Mouse (Mus musculus): ENCODE measurements around the gene Phrf1. TPM values are rescaled to one million over a fixed set of nuclear protein-coding genes. Genes with fewer than 3 reads are reported as not detected.

The Phrf1 gene
- polyA plus RNA-seq, 1 experiment from 2014 or later, result 77.1 TPM

DNA sequence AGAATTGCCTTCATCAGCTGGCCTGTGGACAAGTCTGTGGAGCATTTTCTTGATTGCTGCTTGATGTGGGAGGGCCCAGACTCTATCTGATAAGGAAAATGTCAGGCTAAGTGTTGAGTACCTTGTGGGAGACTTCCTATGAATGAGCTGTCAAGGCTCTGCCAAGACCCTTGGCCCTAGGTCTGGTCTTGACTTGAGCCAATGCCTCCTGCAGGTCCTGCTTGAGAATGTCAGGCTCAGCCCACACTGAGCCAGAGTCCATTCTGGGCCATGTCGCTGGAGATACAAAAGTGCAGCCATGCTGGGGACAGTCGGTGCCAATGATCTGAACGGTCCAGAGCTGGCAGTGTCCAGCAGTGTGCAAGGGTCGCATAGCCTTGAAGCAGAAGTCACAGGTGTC lies 54.2 kb downstream of the Phrf1 start:
- Histone ChIP-seq H3K4me2 (no peak overlapping the region), H3K9me3 (no peaks in the 10 kb centered on the region), H3K4me1 (replicated peaks) (peaks cover 13% of the 10 kb centered on the region), H3K36me3 (no peaks in the 10 kb centered on the region), H3K27me3 (peaks cover 25% of the 10 kb centered on the region), H3K9ac (no peak overlapping the region), H3K4me3 (no peak overlapping the region), H3K27ac (no peak overlapping the region)
- ATAC-seq (ENCODE audit: low FRiP score), result no peak
- 84% methylated on average over 4 of the region's 4 CpGs for WGBS

- no peak overlapping the region for H3K4me3 ChIP-seq
- no peak overlapping the region for H3K9ac ChIP-seq
- peaks cover 17% of the 10 kb centered on the region for H3K4me1 ChIP-seq (replicated peaks)
- H3K9me3 ChIP-seq, result no peaks in the 10 kb centered on the region
- 87% methylated on average over 3 of the region's 3 CpGs for WGBS
- no peak overlapping the region for H3K4me2 ChIP-seq
- no peak for ATAC-seq (ENCODE audit: low FRiP score)
- no peaks in the 10 kb centered on the region for H3K36me3 ChIP-seq
- no peak overlapping the region for H3K27ac ChIP-seq
- H3K27me3 ChIP-seq, result peaks cover 42% of the 10 kb centered on the region
Observed at GRCm38 (mm10) chr7:141288042-141288441, 59.5 kb downstream of the Phrf1 start.

- Histone ChIP-seq H3K4me3 (peak within 1 kb of the TSS; percentile 54), H3K36me3 (peaks cover 8% of the 10 kb centered on the region), H3K4me1 (replicated peaks) (peaks cover 35% of the 10 kb centered on the region), H3K4me2 (peak within 1 kb of the TSS; percentile 96), H3K27ac (no peak within 1 kb of the TSS), H3K27me3 (peaks cover 74% of the 10 kb centered on the region), H3K9me3 (no peaks in the 10 kb centered on the region), H3K9ac (peak within 1 kb of the TSS; percentile 78)
- WGBS, result 2% methylated on average over 46 of the region's 46 CpGs
- peak; percentile 56 for ATAC-seq (ENCODE audit: low FRiP score)
Observed at GRCm38 (mm10) chr7:141291921-141292582, 63.5 kb downstream of the Phrf1 start, which contains the start of gene Drd4. TSS of gene Drd4 (plus strand) at chr7:141292006.

DNA sequence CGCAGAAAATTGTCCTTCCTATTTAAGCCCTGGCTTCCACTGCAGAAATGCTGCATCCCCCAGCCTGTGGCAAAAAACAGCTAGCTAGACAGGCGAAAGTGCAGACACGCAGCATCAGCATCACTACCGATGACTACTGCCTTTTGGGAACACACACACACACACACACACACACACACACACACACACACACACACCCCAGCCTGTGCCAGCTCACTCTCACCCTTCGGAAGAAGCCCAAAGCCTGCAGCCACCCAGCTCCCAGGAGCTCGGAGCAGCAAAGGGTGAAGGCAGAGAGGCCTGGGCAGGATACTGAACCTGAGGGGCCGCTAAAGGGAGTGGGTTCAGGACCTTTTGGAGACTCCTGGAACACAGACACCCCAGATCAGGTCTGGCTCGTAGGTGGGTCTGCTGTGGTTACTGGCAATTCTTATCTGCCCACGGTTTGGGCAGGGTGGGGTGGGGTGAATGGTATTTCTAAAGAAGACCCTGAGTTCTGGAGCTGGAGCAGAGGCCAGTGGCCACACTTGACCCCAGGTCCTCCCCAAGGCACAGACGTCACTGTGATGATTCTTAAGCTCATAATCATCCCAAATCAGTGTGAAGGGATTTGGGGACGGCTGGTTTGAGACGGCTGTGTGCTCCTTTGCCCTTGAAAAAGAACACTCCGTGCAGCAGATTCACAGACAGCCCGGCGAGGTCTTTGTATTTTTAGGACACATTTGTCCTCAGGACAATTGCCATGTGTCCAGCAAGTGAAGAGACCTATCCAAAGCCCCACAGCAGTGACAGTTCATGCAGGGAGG lies 64.2 kb downstream of the Phrf1 start:
- H3K4me3 ChIP-seq, result peak overlapping the region; percentile 54
- H3K27me3 ChIP-seq, result peaks cover 73% of the 10 kb centered on the region
- H3K4me1 ChIP-seq (replicated peaks), result peaks cover 35% of the 10 kb centered on the region
- no peak overlapping the region for H3K27ac ChIP-seq
- H3K36me3 ChIP-seq, result peaks cover 16% of the 10 kb centered on the region
- no peaks in the 10 kb centered on the region for H3K9me3 ChIP-seq
- WGBS, result 35% methylated on average over 15 of the region's 15 CpGs
- 0 out of 2 replicates have a peak, but pooled peaks have one; percentile 18 for ATAC-seq (ENCODE audit: low FRiP score)
- H3K9ac ChIP-seq, result peak overlapping the region; percentile 78
- H3K4me2 ChIP-seq, result peak overlapping the region; percentile 96

DNA sequence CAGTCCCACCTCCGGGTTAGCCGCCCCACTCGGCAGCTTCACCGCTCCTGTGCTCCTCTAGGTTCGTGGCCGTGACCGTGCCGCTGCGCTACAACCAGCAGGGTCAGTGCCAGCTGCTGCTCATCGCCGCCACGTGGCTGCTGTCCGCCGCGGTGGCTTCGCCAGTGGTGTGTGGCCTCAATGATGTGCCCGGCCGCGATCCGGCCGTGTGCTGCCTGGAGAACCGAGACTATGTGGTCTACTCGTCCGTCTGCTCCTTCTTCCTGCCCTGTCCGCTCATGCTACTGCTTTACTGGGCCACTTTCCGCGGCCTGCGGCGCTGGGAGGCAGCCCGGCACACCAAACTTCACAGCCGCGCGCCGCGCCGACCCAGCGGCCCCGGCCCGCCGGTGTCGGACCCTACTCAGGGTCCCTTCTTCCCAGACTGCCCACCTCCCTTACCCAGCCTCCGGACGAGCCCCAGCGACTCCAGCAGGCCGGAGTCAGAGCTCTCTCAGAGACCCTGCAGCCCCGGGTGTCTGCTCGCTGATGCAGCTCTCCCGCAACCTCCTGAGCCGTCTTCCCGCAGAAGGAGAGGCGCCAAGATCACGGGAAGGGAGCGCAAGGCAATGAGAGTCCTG lies 65.4 kb downstream of the Phrf1 start:
- H3K4me1 ChIP-seq (replicated peaks), result peaks cover 35% of the 10 kb centered on the region
- H3K27me3 ChIP-seq, result peaks cover 70% of the 10 kb centered on the region
- peaks cover 23% of the 10 kb centered on the region for H3K36me3 ChIP-seq
- no peaks in the 10 kb centered on the region for H3K9me3 ChIP-seq
- peak overlapping the region; percentile 67 for H3K9ac ChIP-seq
- peak overlapping the region; percentile 39 for H3K4me3 ChIP-seq
- 2% methylated on average over 48 of the region's 53 CpGs for WGBS
- H3K4me2 ChIP-seq, result peak overlapping the region; percentile 65
- no peak overlapping the region for H3K27ac ChIP-seq
- ATAC-seq (ENCODE audit: low FRiP score), result 0 out of 2 replicates have a peak, but pooled peaks have one; percentile 19

DNA sequence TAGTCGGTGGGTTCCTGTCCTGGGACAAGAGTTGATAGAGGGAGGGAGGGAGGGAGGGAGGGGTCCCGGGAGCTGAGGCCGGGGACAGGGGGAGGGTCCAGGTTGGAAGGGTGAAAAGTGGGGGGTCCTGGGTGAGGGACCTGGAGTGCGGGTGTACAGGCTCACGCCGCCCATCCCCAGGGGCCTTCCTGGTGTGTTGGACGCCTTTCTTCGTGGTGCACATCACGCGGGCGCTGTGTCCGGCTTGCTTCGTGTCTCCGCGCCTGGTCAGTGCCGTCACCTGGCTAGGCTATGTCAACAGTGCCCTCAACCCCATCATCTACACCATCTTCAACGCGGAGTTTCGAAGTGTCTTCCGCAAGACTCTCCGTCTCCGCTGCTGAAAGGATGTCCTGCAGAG lies 65.9 kb downstream of the Phrf1 start:
- ATAC-seq (ENCODE audit: low FRiP score), result no peak
- Histone ChIP-seq H3K4me2 (peak overlapping the region; percentile 65), H3K27ac (no peak overlapping the region), H3K36me3 (peaks cover 28% of the 10 kb centered on the region), H3K27me3 (peaks cover 70% of the 10 kb centered on the region), H3K4me3 (peak overlapping the region; percentile 39; the same call in 1 of the 2 replicates), H3K4me1 (replicated peaks) (peaks cover 35% of the 10 kb centered on the region), H3K9me3 (no peaks in the 10 kb centered on the region), H3K9ac (peak overlapping the region; percentile 67; the same call in 1 of the 2 replicates)
- 5% methylated on average over 21 of the region's 22 CpGs for WGBS

- no peak for ATAC-seq (ENCODE audit: low FRiP score)
- Histone ChIP-seq H3K4me1 (replicated peaks) (peaks cover 17% of the 10 kb centered on the region), H3K36me3 (peaks cover 64% of the 10 kb centered on the region)
Observed at GRCm38 (mm10) chr7:141297926-141298650, 69.5 kb downstream of the Phrf1 start.

GRCm38 (mm10) chr7:141299175-141299574 lies 70.6 kb downstream of the Phrf1 start:
- peaks cover 74% of the 10 kb centered on the region for H3K36me3 ChIP-seq
- peaks cover 25% of the 10 kb centered on the region for H3K27me3 ChIP-seq
- no peak overlapping the region for H3K4me2 ChIP-seq
- H3K4me1 ChIP-seq (replicated peaks), result peaks cover 6% of the 10 kb centered on the region
- 97% methylated on average over 8 of the region's 8 CpGs for WGBS
- no peak overlapping the region for H3K9ac ChIP-seq
- H3K4me3 ChIP-seq, result no peak overlapping the region
- no peaks in the 10 kb centered on the region for H3K9me3 ChIP-seq
- ATAC-seq (ENCODE audit: low FRiP score), result no peak
- H3K27ac ChIP-seq, result no peak overlapping the region

More at GRCm38 (mm10) chr7:141297926-141298650, 69.5 kb downstream of the Phrf1 start:
- no peaks in the 10 kb centered on the region for H3K9me3 ChIP-seq
- H3K27ac ChIP-seq, result no peak overlapping the region
- 80% methylated on average over 3 of the region's 3 CpGs for WGBS
- peaks cover 35% of the 10 kb centered on the region for H3K27me3 ChIP-seq
- no peak overlapping the region for H3K9ac ChIP-seq
- no peak overlapping the region for H3K4me3 ChIP-seq
- H3K4me2 ChIP-seq, result no peak overlapping the region

DNA sequence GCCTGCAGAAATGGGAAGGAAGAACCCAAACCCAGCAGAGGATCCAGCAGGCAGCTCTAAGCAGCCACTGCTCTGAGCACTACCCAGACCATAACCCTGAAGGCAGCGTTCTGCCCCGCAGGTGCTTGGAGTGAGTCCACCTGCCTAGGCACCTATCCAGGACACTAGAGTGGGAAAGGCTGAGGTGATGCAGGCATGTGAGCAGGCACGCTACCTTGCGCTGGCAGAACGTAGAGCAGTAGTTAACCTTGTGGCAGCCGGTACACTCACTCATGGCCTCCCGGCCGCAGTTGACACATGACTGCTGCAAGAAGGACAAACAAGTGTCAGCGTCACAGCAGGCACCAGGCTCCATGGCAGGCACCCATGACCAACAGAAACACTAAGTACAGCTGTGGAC lies 72.8 kb downstream of the Phrf1 start:
- H3K27me3 ChIP-seq, result peaks cover 2% of the 10 kb centered on the region; the same call in 1 of the 2 replicates
- H3K27ac ChIP-seq, result no peak overlapping the region
- H3K9me3 ChIP-seq, result no peaks in the 10 kb centered on the region
- WGBS, result 97% methylated on average over 9 of the region's 9 CpGs
- no peak overlapping the region for H3K9ac ChIP-seq
- no peaks in the 10 kb centered on the region for H3K4me1 ChIP-seq (replicated peaks)
- H3K36me3 ChIP-seq, result peaks cover 94% of the 10 kb centered on the region
- H3K4me3 ChIP-seq, result no peak overlapping the region
- ATAC-seq (ENCODE audit: low FRiP score), result no peak
- no peak overlapping the region for H3K4me2 ChIP-seq

DNA sequence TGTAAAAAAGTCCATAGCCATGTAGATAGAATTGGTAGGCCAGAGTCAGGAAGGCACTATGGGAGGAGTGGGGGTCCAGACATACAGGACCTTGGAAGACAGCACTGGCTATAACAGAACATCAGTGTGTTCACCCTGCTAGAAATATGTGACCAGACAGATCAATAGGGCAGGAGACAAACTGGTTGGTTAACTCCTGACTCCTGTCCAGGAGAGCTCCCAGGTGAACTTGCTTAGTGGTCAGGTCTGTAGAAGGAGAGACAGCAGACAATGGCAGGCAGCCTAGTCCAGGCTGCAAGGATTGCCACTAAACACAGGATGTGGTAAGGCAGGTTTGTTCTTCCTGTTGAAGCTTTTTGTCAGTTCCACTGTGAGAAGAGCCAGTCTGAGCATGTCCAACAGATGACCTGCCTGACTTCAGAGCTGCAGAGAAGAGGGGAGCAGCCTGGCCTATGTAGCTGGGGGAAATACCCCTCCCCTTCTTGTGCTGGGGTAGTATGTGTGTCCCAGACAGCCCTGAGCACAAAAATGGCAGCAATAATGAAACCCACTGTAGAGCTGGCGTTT lies 74.2 kb downstream of the Phrf1 start:
- WGBS, result 69% methylated on average over 1 of the region's 1 CpGs
- no peak overlapping the region for H3K4me2 ChIP-seq
- no peak overlapping the region for H3K4me3 ChIP-seq
- no peaks in the 10 kb centered on the region for H3K27me3 ChIP-seq
- no peak for ATAC-seq (ENCODE audit: low FRiP score)
- H3K9me3 ChIP-seq, result no peaks in the 10 kb centered on the region
- no peaks in the 10 kb centered on the region for H3K4me1 ChIP-seq (replicated peaks)
- H3K9ac ChIP-seq, result no peak overlapping the region
- no peak overlapping the region for H3K27ac ChIP-seq
- H3K36me3 ChIP-seq, result peaks cover 92% of the 10 kb centered on the region

DNA sequence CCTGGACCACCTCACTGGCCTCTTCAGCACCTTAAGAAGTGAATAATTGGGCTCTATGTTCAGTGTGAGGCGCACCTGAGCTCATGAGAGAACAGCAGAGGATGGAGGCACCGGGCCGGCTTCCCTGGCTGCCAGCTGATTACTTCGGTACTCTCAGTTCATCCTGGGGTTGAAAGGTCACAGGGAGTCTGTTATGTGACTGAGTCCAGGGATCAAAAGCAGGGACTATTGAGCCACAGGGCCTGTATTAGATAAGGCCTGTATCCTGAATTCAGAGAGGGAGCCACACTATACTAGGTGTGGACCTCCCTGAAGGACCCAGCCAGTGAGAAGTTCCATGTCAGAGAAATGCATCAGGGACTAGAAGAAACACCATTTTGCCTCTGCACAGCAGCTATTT lies 76.0 kb downstream of the Phrf1 start:
- Histone ChIP-seq H3K27me3 (no peaks in the 10 kb centered on the region), H3K9me3 (no peaks in the 10 kb centered on the region), H3K4me3 (no peak overlapping the region), H3K27ac (no peak overlapping the region), H3K4me2 (no peak overlapping the region), H3K9ac (no peak overlapping the region), H3K4me1 (replicated peaks) (no peaks in the 10 kb centered on the region), H3K36me3 (peaks cover 97% of the 10 kb centered on the region)
- no peak for ATAC-seq (ENCODE audit: low FRiP score)
- 91% methylated on average over 4 of the region's 4 CpGs for WGBS

Measured in hindbrain, embryonic 13.5 days (tissue).